Mouse (Mus musculus) heart, postnatal 0 days (tissue): ENCODE results near the gene Cd300lg.

Experiments used
- CTCF ChIP-seq: IDR thresholded peaks from 2 replicates; pipeline ENCODE4 v1.5.1; 2016; ENCODE audit warnings: antibody characterized with exemption, control low read depth, low read depth
- EP300 ChIP-seq: IDR thresholded peaks from 2 replicates; pipeline ENCODE4 v1.6.1; 2016; ENCODE audit warnings: antibody characterized with exemption, low read depth

GRCm38 (mm10) chr11:102042971-102043370, 1.7 kb downstream of the Cd300lg start:
- TF ChIP-seq CTCF = no peak
- no peak for TF ChIP-seq EP300
